Mouse (Mus musculus): ENCODE measurements at regions not wholly inside any gene's neighbourhood (a gene's known extent, or its start where the extent isn't known, plus 50 kb on each side); places are given as distances from the start of the nearest gene placed in this dataset.

DNA sequence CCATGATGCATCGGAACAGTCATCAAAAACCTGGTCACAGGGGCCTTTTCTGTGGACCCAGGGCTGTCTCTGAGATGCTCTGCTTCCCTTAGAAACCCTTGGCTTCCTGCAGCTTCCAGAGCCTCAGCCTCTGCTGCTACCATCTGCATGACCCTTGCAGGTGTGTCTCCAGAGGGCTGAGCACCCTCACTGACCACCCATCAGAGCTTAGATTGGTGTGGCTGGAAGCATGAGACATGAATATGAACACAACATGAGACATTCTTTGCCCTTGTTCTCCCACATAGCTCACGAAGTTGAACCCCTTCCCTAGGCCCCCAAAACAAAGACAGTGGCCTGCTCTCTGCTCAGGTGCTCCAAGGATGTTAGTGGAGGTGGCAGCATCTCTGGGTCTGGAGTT is 90.1 kb downstream of the Dll1 start:
- no peak overlapping the region for H3K4me3 ChIP-seq (ENCODE audit: insufficient read depth, low read length)
- H3K27ac ChIP-seq (ENCODE audit: insufficient read depth, low read length), result no peak overlapping the region
- no peak for TF ChIP-seq CTCF (IDR thresholded peaks at IDR 0.05; ENCODE audit: borderline replicate concordance, insufficient read depth, low read length)
- no peak for TF ChIP-seq POLR2A (IDR thresholded peaks at IDR 0.05; ENCODE audit: low read depth, low read length)
- H3K4me1 ChIP-seq (ENCODE audit: control insufficient read depth, insufficient read depth, low read length), result peaks cover 6% of the 10 kb centered on the region; the same call in 1 of the 2 replicates

DNA sequence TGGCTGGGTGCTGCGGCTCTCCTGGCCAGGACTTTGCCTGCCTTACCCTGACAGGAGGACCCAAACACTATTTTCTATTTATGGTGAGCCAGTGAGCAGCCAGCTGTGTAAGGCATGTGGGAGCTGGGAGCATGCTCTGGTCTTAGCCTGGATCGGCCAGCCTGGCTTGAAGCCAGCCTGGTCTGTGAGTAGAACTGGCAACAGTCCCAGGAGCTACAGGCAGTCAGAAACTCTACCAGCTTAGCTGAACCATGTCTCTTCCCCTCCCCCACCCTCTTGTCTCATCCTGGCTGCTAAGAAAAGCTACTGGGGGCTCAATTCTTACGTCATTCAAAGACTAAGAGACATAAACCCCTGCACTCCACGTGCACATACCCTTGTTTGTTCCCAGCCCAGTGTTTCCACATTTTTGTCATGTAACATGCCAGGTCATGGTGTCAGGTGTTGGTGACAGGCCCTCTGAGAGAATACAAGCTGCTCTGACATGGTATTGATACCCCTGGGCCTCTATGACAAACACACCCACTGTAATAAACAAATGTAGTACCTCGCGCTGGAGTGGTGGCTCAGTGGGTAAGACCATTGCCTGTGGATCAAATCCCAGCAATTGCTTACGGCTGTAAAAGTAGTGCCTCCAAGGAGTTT is 91.2 kb downstream of the Dll1 start:
- TF ChIP-seq POLR2A (IDR thresholded peaks at IDR 0.05; ENCODE audit: low read depth, low read length), result no peak
- TF ChIP-seq CTCF (IDR thresholded peaks at IDR 0.05; ENCODE audit: borderline replicate concordance, insufficient read depth, low read length), result no peak
- Histone ChIP-seq H3K4me1 (ENCODE audit: control insufficient read depth, insufficient read depth, low read length) (peaks cover 6% of the 10 kb centered on the region; the same call in 1 of the 2 replicates), H3K27ac (ENCODE audit: insufficient read depth, low read length) (no peak overlapping the region), H3K4me3 (ENCODE audit: insufficient read depth, low read length) (no peak overlapping the region)

DNA sequence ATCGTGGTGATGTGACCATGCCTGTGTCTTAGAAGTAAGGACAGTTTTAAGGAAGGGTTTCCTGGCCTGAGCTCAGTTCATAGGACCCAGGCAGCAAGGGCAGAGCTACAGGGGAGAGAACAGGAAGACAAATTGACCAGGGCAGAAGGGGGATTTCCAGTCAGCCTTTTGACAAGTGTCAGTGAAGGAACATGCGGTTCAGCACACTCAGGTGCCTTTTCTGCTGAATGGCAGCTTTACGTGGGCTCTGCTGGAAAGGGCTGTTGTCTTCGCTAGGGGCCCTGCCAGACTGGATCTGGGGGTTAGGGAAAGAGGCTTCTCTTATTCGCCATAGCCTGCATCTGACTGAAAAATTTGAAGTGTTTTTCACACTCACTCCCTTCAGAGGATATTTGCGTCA is 106.8 kb downstream of the Dll1 start:
- Histone ChIP-seq H3K4me1 (ENCODE audit: control insufficient read depth, insufficient read depth, low read length) (no peaks in the 10 kb centered on the region), H3K27ac (ENCODE audit: insufficient read depth, low read length) (no peak overlapping the region), H3K4me3 (ENCODE audit: insufficient read depth, low read length) (no peak overlapping the region)
- TF ChIP-seq CTCF (IDR thresholded peaks at IDR 0.05; ENCODE audit: borderline replicate concordance, insufficient read depth, low read length) (no peak), POLR2A (IDR thresholded peaks at IDR 0.05; ENCODE audit: low read depth, low read length) (no peak)

DNA sequence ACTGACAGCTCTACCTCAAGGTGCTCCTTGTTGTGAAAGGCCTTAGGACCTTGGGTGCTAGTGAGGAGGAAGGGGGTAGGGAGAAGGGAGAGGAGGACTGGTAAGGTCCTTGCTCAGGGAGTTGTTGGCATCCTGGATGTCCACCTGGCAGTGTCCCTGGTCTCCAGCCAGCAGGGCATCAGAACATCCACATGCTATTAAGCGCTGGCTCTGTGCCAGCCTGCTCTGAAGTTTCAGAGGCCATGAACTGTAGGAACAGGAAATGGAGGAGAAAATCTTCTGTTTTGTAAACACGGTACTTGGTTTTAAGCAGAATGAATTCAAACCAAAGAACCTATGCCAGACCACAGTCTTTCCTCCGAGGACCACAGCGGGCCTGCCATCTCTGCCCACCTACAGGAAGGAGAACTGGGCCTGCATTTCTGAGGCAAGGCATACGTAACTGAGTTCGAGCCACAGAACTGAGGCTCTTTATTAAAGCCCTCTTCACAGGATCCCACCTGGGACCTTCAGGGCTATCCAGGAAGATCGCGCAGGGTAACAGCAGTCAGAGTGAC is 107.5 kb downstream of the Dll1 start:
- TF ChIP-seq CTCF (IDR thresholded peaks at IDR 0.05; ENCODE audit: borderline replicate concordance, insufficient read depth, low read length) (no peak), POLR2A (IDR thresholded peaks at IDR 0.05; ENCODE audit: low read depth, low read length) (no peak)
- no peaks in the 10 kb centered on the region for H3K4me1 ChIP-seq (ENCODE audit: control insufficient read depth, insufficient read depth, low read length)
- no peak overlapping the region for H3K4me3 ChIP-seq (ENCODE audit: insufficient read depth, low read length)
- H3K27ac ChIP-seq (ENCODE audit: insufficient read depth, low read length), result no peak overlapping the region

DNA sequence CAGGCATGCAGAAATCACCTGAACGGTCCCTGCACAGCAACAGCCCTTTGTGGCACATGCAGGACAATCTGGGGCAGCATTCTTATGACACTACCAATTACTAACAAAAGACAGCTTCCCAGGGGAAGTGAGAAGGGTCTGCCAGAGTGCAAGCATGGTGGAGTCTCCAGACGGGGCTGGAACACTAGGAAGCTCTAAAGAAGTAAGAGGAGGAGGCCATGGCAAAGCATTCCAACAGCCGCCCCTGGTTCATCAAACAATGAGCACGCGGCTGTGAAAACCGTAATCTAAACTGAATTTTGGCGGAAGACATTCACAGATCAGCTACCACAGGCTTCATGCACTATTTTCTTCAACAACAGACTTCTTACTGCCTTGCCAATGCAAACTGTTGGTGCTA is 109.0 kb downstream of the Dll1 start:
- Histone ChIP-seq H3K4me1 (ENCODE audit: control insufficient read depth, insufficient read depth, low read length) (no peaks in the 10 kb centered on the region), H3K27ac (ENCODE audit: insufficient read depth, low read length) (no peak overlapping the region), H3K4me3 (ENCODE audit: insufficient read depth, low read length) (no peak overlapping the region)
- no peak for TF ChIP-seq CTCF (IDR thresholded peaks at IDR 0.05; ENCODE audit: borderline replicate concordance, insufficient read depth, low read length)

DNA sequence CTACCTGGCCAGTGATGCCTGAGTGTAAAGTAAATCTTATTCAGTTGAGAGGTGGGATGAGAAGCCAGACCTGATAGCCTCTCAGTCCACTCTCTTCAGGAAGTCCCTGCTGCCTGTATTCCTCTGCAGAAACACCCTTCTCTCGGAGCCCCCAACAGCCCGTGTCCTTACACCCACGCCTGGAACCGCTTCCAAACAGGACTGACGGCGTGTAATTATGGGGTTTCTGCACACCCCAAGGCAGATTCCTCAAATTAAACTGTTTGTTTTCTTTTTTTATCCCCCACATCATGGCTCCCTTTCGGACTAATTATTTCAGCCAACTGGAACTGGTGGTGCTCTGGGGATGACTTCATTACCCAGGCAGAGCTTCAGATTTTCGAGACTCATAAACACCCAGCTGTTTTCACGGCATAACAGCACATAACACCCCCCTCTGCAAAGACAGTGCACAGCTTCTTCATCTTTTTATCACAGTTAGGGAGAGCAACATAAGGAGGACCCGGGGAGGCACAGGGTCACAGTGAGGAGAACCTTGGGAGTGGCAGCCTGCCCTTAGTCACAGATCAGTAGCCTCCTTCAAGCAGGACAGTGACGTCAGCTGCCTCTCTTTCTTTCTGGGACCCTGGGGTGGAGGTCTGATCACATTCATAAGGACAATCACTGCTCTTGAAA is 117.1 kb downstream of the Dll1 start:
- H3K27ac ChIP-seq (ENCODE audit: insufficient read depth, low read length), result no peak overlapping the region

DNA sequence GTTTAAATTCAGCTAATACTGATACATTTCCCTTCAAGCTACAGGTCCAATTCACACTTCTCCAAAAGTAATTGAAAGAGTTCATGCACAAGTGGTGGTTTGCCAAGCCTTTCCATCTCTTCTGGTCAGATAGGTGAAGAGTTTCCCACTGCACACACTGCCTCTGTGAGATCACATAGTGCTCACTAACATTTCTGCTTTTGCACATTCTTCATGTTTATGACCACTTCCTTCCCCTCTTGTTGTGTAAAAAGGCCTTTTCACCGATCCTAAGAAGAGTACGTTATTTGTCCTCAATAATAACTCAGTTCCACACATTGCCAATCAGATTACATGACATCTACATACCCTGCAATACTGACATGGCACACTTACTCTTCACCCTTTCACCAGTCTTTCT is 120.8 kb downstream of the Dll1 start:
- TF ChIP-seq CTCF (IDR thresholded peaks at IDR 0.05; ENCODE audit: borderline replicate concordance, insufficient read depth, low read length) (no peak), POLR2A (IDR thresholded peaks at IDR 0.05; ENCODE audit: low read depth, low read length) (no peak)
- Histone ChIP-seq H3K27ac (ENCODE audit: insufficient read depth, low read length) (no peak overlapping the region), H3K4me1 (ENCODE audit: control insufficient read depth, insufficient read depth, low read length) (no peaks in the 10 kb centered on the region), H3K4me3 (ENCODE audit: insufficient read depth, low read length) (no peak overlapping the region)

More for the DNA sequence above, 117.1 kb downstream of the Dll1 start:
- H3K4me1 ChIP-seq (ENCODE audit: control insufficient read depth, insufficient read depth, low read length), result no peaks in the 10 kb centered on the region
- TF ChIP-seq CTCF (IDR thresholded peaks at IDR 0.05; ENCODE audit: borderline replicate concordance, insufficient read depth, low read length) (no peak), POLR2A (IDR thresholded peaks at IDR 0.05; ENCODE audit: low read depth, low read length) (no peak)
- H3K4me3 ChIP-seq (ENCODE audit: insufficient read depth, low read length), result no peak overlapping the region

DNA sequence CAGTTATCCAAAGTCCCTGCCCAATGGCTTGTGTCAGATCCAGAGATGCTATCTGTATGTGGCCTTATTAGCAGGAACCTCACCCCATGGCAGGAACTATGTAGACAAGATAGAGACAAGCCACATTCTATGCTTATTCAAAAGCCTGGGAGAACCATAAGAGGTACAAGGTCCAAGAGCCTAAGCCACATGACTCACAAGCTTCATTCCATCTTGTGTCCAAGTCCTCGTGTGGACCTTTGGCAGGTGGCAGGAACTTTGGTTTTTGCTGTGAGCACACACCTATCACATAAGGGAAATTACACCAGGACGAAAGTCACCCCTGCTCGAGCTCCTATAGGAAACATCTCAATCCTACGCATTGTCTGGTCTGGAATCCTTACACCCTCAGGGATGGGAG is 122.9 kb downstream of the Dll1 start:
- TF ChIP-seq POLR2A (IDR thresholded peaks at IDR 0.05; ENCODE audit: low read depth, low read length) (no peak), CTCF (IDR thresholded peaks at IDR 0.05; ENCODE audit: borderline replicate concordance, insufficient read depth, low read length) (no peak)
- H3K4me3 ChIP-seq (ENCODE audit: insufficient read depth, low read length), result no peak overlapping the region
- no peak overlapping the region for H3K27ac ChIP-seq (ENCODE audit: insufficient read depth, low read length)

DNA sequence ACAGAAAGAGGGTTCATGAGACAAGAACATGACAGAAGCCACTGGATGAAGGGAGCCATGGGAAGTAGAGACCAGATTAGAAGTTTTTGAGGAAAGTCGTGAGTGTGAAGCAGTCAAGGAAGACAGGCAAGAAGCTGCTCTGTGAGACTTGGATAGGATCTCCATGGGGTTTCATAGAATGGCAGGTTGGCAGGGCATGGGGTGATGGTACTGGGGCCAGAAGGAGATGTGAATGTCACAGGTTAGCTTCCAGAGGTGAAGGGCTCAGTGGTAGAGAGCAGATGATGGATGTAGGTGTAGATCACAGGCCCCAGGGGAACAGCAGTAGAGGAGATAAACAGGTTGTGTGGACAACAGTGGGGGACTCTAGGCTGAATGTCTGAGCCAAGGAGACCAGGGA is 123.4 kb downstream of the Dll1 start:
- Histone ChIP-seq H3K27ac (ENCODE audit: insufficient read depth, low read length) (no peak overlapping the region), H3K4me3 (ENCODE audit: insufficient read depth, low read length) (no peak overlapping the region), H3K4me1 (ENCODE audit: control insufficient read depth, insufficient read depth, low read length) (no peaks in the 10 kb centered on the region)
- no peak for TF ChIP-seq CTCF (IDR thresholded peaks at IDR 0.05; ENCODE audit: borderline replicate concordance, insufficient read depth, low read length)
- no peak for TF ChIP-seq POLR2A (IDR thresholded peaks at IDR 0.05; ENCODE audit: low read depth, low read length)

More for the DNA sequence above, 122.9 kb downstream of the Dll1 start:
- no peaks in the 10 kb centered on the region for H3K4me1 ChIP-seq (ENCODE audit: control insufficient read depth, insufficient read depth, low read length)

DNA sequence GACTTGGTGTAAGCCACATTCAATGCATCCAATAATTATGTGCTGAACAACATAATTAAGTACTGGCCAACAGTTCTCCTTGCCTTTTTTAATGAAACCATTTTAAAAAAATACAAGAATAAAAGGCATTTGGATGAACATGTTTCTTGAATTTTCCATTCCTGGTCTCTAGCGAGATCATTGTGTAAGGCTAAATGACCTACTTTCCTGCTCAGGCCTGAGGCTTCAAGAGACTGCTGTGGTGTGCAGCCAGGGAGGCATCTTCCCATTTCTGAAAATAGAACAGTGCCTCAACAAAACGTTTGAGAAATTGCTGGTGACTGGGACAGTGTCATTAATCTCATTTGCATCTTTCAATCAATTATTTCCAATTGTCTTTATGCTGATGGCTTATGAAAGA is 124.5 kb downstream of the Dll1 start:
- H3K4me1 ChIP-seq (ENCODE audit: control insufficient read depth, insufficient read depth, low read length), result no peaks in the 10 kb centered on the region
- H3K4me3 ChIP-seq (ENCODE audit: insufficient read depth, low read length), result no peak overlapping the region
- TF ChIP-seq CTCF (IDR thresholded peaks at IDR 0.05; ENCODE audit: borderline replicate concordance, insufficient read depth, low read length) (no peak), POLR2A (IDR thresholded peaks at IDR 0.05; ENCODE audit: low read depth, low read length) (no peak)
- no peak overlapping the region for H3K27ac ChIP-seq (ENCODE audit: insufficient read depth, low read length)
